Mouse (Mus musculus): ENCODE measurements around the gene Mul1. TPM values are rescaled to one million over a fixed set of nuclear protein-coding genes. Genes with fewer than 3 reads are reported as not detected.
"Not testable (repeated sequence)": the region's sequence is repeated elsewhere in the genome, so short reads cannot be mapped to it uniquely, and the experiment has no call there.

Gene Mul1
- polyA plus RNA-seq, 1 experiment from 2014 or later: 18.5 TPM

GRCm38 (mm10) chr4:138411504-138412121, 22.9 kb upstream of the Mul1 start:
- Histone ChIP-seq H3K36me3 (ENCODE audit: control insufficient read depth, insufficient read depth, low read length) (no peaks in the 10 kb centered on the region), H3K4me3 (ENCODE audit: low read depth, low read length) (no peak overlapping the region), H3K4me2 (no peak overlapping the region), H3K27me3 (ENCODE audit: control insufficient read depth, insufficient read depth, low read length) (no peaks in the 10 kb centered on the region), H3K4me1 (ENCODE audit: control insufficient read depth, insufficient read depth, low read length) (no peaks in the 10 kb centered on the region), H3K9me3 (ENCODE audit: control insufficient read depth, low read length) (no peaks in the 10 kb centered on the region), H3K9ac (ENCODE audit: low read length) (no peak overlapping the region), H3K27ac (ENCODE audit: low read depth, low read length) (no peak overlapping the region)
- ATAC-seq (ENCODE audit: low FRiP score) (no peak), DNase-seq (ENCODE audit: low spot score, missing footprints) (peak; percentile 62)
- 53% methylated on average over 7 of the region's 7 CpGs for WGBS

GRCm38 (mm10) chr4:138414725-138415124, 19.7 kb upstream of the Mul1 start:
- ATAC-seq (ENCODE audit: low FRiP score): no peak
- Histone ChIP-seq H3K27me3 (ENCODE audit: control insufficient read depth, insufficient read depth, low read length) (no peaks in the 10 kb centered on the region), H3K9ac (ENCODE audit: low read length) (no peak overlapping the region), H3K9me3 (ENCODE audit: control insufficient read depth, low read length) (no peaks in the 10 kb centered on the region), H3K27ac (ENCODE audit: low read depth, low read length) (no peak overlapping the region), H3K4me1 (ENCODE audit: control insufficient read depth, insufficient read depth, low read length) (no peaks in the 10 kb centered on the region), H3K4me2 (no peak overlapping the region), H3K4me3 (ENCODE audit: low read depth, low read length) (no peak overlapping the region), H3K36me3 (ENCODE audit: control insufficient read depth, insufficient read depth, low read length) (no peaks in the 10 kb centered on the region)
- no peak for DNase-seq (ENCODE audit: low spot score, missing footprints)
- 27% methylated on average over 6 of the region's 6 CpGs for WGBS

GRCm38 (mm10) chr4:138415991-138416390, 18.5 kb upstream of the Mul1 start:
- 80% methylated on average over 3 of the region's 3 CpGs for WGBS
- no peak for DNase-seq (ENCODE audit: low spot score, missing footprints)
- no peak overlapping the region for H3K4me3 ChIP-seq (ENCODE audit: low read depth, low read length)

DNA sequence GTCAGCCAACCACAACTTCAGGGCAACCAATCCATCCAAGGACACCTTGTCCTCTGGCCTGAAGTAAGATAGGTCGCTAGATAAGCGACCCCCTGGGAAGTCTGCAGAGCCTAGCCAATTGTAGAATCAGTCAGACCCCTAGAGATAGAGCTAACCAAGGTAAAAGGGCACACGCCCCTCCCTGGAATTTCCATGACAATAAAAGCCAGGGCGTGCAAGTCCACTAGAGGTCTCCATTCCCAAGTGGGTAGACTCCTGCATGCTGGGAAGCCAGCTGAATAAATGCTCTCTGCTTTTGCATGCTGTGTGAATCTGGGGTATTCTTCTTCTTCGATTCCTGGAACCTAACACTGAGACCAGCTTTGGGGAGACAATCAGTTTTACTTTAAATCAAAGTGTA, 18.1 kb upstream of the Mul1 start:
- no peaks in the 10 kb centered on the region for H3K27me3 ChIP-seq (ENCODE audit: control insufficient read depth, insufficient read depth, low read length)
- no peak for DNase-seq (ENCODE audit: low spot score, missing footprints)
- H3K9me3 ChIP-seq (ENCODE audit: control insufficient read depth, low read length): no peaks in the 10 kb centered on the region
- H3K36me3 ChIP-seq (ENCODE audit: control insufficient read depth, insufficient read depth, low read length): no peaks in the 10 kb centered on the region
- H3K9ac ChIP-seq (ENCODE audit: low read length): no peak overlapping the region
- WGBS: 51% methylated on average over 5 of the region's 5 CpGs
- H3K27ac ChIP-seq (ENCODE audit: low read depth, low read length): no peak overlapping the region
- H3K4me3 ChIP-seq (ENCODE audit: low read depth, low read length): no peak overlapping the region
- ATAC-seq (ENCODE audit: low FRiP score): no peak
- no peaks in the 10 kb centered on the region for H3K4me1 ChIP-seq (ENCODE audit: control insufficient read depth, insufficient read depth, low read length)
- H3K4me2 ChIP-seq: no peak overlapping the region

More at GRCm38 (mm10) chr4:138415991-138416390, 18.5 kb upstream of the Mul1 start:
- Histone ChIP-seq H3K9me3 (ENCODE audit: control insufficient read depth, low read length) (no peaks in the 10 kb centered on the region), H3K36me3 (ENCODE audit: control insufficient read depth, insufficient read depth, low read length) (no peaks in the 10 kb centered on the region), H3K9ac (ENCODE audit: low read length) (no peak overlapping the region), H3K27me3 (ENCODE audit: control insufficient read depth, insufficient read depth, low read length) (no peaks in the 10 kb centered on the region), H3K27ac (ENCODE audit: low read depth, low read length) (no peak overlapping the region), H3K4me2 (no peak overlapping the region), H3K4me1 (ENCODE audit: control insufficient read depth, insufficient read depth, low read length) (no peaks in the 10 kb centered on the region)
- no peak for ATAC-seq (ENCODE audit: low FRiP score)

DNA sequence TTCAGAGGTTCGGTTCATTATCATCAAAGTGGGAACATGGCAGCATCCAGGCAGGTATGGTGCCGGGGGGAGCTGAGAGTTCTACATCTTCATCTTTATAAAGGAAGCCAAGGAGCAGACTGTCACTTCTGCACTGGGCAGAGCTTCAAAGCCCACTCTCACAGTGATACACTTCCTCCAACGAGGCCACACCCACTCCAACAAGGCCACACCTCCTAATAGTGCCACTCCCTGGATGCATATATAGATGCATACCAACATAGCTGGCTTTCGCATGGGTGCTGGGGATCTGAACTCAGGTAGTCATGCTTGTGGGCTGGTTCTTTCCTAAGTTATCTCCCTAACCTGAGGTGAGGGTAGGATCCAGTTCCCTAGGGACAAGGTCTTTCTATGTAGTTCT, 16.6 kb upstream of the Mul1 start:
- DNase-seq (ENCODE audit: low spot score, missing footprints) (no peak), ATAC-seq (ENCODE audit: low FRiP score) (no peak)
- H3K27me3 ChIP-seq (ENCODE audit: control insufficient read depth, insufficient read depth, low read length): no peaks in the 10 kb centered on the region
- no peaks in the 10 kb centered on the region for H3K9me3 ChIP-seq (ENCODE audit: control insufficient read depth, low read length)
- no peak overlapping the region for H3K4me2 ChIP-seq
- 84% methylated on average over 4 of the region's 4 CpGs for WGBS
- no peaks in the 10 kb centered on the region for H3K4me1 ChIP-seq (ENCODE audit: control insufficient read depth, insufficient read depth, low read length)
- no peaks in the 10 kb centered on the region for H3K36me3 ChIP-seq (ENCODE audit: control insufficient read depth, insufficient read depth, low read length)
- H3K27ac ChIP-seq (ENCODE audit: low read depth, low read length): no peak overlapping the region
- no peak overlapping the region for H3K9ac ChIP-seq (ENCODE audit: low read length)
- H3K4me3 ChIP-seq (ENCODE audit: low read depth, low read length): no peak overlapping the region

GRCm38 (mm10) chr4:138418340-138418957, 16.0 kb upstream of the Mul1 start:
- H3K4me1 ChIP-seq (ENCODE audit: control insufficient read depth, insufficient read depth, low read length): no peaks in the 10 kb centered on the region
- no peak overlapping the region for H3K27ac ChIP-seq (ENCODE audit: low read depth, low read length)
- ATAC-seq (ENCODE audit: low FRiP score) (no peak), DNase-seq (ENCODE audit: low spot score, missing footprints) (no peak)
- no peaks in the 10 kb centered on the region for H3K36me3 ChIP-seq (ENCODE audit: control insufficient read depth, insufficient read depth, low read length)
- no peaks in the 10 kb centered on the region for H3K9me3 ChIP-seq (ENCODE audit: control insufficient read depth, low read length)
- H3K4me2 ChIP-seq: no peak overlapping the region
- H3K4me3 ChIP-seq (ENCODE audit: low read depth, low read length): no peak overlapping the region
- H3K27me3 ChIP-seq (ENCODE audit: control insufficient read depth, insufficient read depth, low read length): no peaks in the 10 kb centered on the region
- no peak overlapping the region for H3K9ac ChIP-seq (ENCODE audit: low read length)
- WGBS: 58% methylated on average over 11 of the region's 11 CpGs

GRCm38 (mm10) chr4:138425028-138425427, 9.4 kb upstream of the Mul1 start:
- H3K4me3 ChIP-seq (ENCODE audit: low read depth, low read length): no peak overlapping the region
- no peak overlapping the region for H3K4me2 ChIP-seq
- H3K4me1 ChIP-seq (ENCODE audit: control insufficient read depth, insufficient read depth, low read length): no peaks in the 10 kb centered on the region
- no peaks in the 10 kb centered on the region for H3K9me3 ChIP-seq (ENCODE audit: control insufficient read depth, low read length)
- no peaks in the 10 kb centered on the region for H3K27me3 ChIP-seq (ENCODE audit: control insufficient read depth, insufficient read depth, low read length)
- WGBS: 82% methylated on average over 6 of the region's 6 CpGs
- no peak overlapping the region for H3K9ac ChIP-seq (ENCODE audit: low read length)
- DNase-seq (ENCODE audit: low spot score, missing footprints) (no peak), ATAC-seq (ENCODE audit: low FRiP score) (no peak)
- H3K36me3 ChIP-seq (ENCODE audit: control insufficient read depth, insufficient read depth, low read length): no peaks in the 10 kb centered on the region
- H3K27ac ChIP-seq (ENCODE audit: low read depth, low read length): no peak overlapping the region

DNA sequence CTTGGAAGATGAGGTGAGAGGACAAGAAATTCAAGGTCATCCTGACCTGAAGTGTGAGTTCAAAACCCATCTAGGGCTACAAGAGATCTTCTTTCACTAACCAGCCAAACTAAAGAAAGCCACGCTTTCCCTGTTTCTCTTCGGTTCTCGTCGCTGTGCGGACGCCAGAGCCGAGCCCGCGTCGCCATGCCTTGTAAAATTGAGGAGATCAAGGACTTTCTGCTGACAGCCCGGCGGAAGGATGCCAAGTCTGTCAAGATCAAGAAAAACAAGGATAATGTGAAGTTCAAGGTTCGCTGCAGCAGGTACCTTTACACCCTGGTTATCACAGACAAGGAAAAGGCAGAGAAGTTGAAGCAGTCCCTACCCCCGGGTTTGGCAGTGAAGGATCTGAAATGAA, 8.9 kb upstream of the Mul1 start:
- not testable (repeated sequence) for H3K4me2 ChIP-seq; H3K27me3 ChIP-seq (ENCODE audit: control insufficient read depth, insufficient read depth, low read length); DNase-seq (ENCODE audit: low spot score, missing footprints); H3K9ac ChIP-seq (ENCODE audit: low read length); H3K4me3 ChIP-seq (ENCODE audit: low read depth, low read length); H3K27ac ChIP-seq (ENCODE audit: low read depth, low read length); H3K36me3 ChIP-seq (ENCODE audit: control insufficient read depth, insufficient read depth, low read length); H3K4me1 ChIP-seq (ENCODE audit: control insufficient read depth, insufficient read depth, low read length); ATAC-seq (ENCODE audit: low FRiP score); H3K9me3 ChIP-seq (ENCODE audit: control insufficient read depth, low read length)
- 95% methylated on average over 14 of the region's 14 CpGs for WGBS

- no peaks in the 10 kb centered on the region for H3K9me3 ChIP-seq (ENCODE audit: control insufficient read depth, low read length)
- WGBS: 44% methylated on average over 22 of the region's 22 CpGs
- H3K27ac ChIP-seq (ENCODE audit: low read depth, low read length): no peak overlapping the region
- peak; percentile 98 for DNase-seq (ENCODE audit: low spot score, missing footprints)
- no peak overlapping the region for H3K4me3 ChIP-seq (ENCODE audit: low read depth, low read length)
- ATAC-seq (ENCODE audit: low FRiP score): no peak
- H3K36me3 ChIP-seq (ENCODE audit: control insufficient read depth, insufficient read depth, low read length): no peaks in the 10 kb centered on the region
- no peaks in the 10 kb centered on the region for H3K4me1 ChIP-seq (ENCODE audit: control insufficient read depth, insufficient read depth, low read length)
- no peak overlapping the region for H3K9ac ChIP-seq (ENCODE audit: low read length)
- no peaks in the 10 kb centered on the region for H3K27me3 ChIP-seq (ENCODE audit: control insufficient read depth, insufficient read depth, low read length)
- no peak overlapping the region for H3K4me2 ChIP-seq
Observed at GRCm38 (mm10) chr4:138426778-138427705, 7.4 kb upstream of the Mul1 start.
